Mouse (Mus musculus): ENCODE measurements around the gene Gm10717.

The Gm10717 gene

GRCm38 (mm10) chr9:3024912-3025467, at the start of gene Gm10717:
Gene Gm10717 (plus strand): TSS chr9:3025417.
- WGBS = 75% methylated on average over 12 of the region's 12 CpGs

GRCm38 (mm10) chr9:3000445-3000972, 24.7 kb upstream of the Gm10717 start, which contains the start of gene Gm10722:
Gene Gm10722 (plus strand): TSS chr9:3000922.
- WGBS = 75% methylated on average over 12 of the region's 12 CpGs

GRCm38 (mm10) chr9:3001006-3001405, 24.2 kb upstream of the Gm10717 start:
- WGBS = 67% methylated on average over 8 of the region's 8 CpGs

- WGBS = 71% methylated on average over 9 of the region's 11 CpGs
Observed at GRCm38 (mm10) chr9:3001948-3002659, 23.1 kb upstream of the Gm10717 start.

GRCm38 (mm10) chr9:3002794-3003396, 22.3 kb upstream of the Gm10717 start, which contains the start of gene Gm11168:
Gene Gm11168 (plus strand): TSS chr9:3003346.
- WGBS = 78% methylated on average over 6 of the region's 14 CpGs

GRCm38 (mm10) chr9:3006179-3006578, 19.0 kb upstream of the Gm10717 start:
- WGBS = 82% methylated on average over 1 of the region's 5 CpGs

GRCm38 (mm10) chr9:3006636-3007035, 18.6 kb upstream of the Gm10717 start:
- 76% methylated on average over 8 of the region's 8 CpGs for WGBS

GRCm38 (mm10) chr9:3007272-3007671, 17.9 kb upstream of the Gm10717 start:
- WGBS = 79% methylated on average over 8 of the region's 9 CpGs

GRCm38 (mm10) chr9:3009331-3009730, 15.9 kb upstream of the Gm10717 start:
- whole genome bisulfite sequencing = no CpG with 5 or more reads among the region's 5 CpGs

GRCm38 (mm10) chr9:3012054-3012621, 13.1 kb upstream of the Gm10717 start:
- 86% methylated on average over 3 of the region's 7 CpGs for WGBS

GRCm38 (mm10) chr9:3012733-3013279, 12.4 kb upstream of the Gm10717 start, which contains the start of gene Gm10721:
Gene Gm10721 (plus strand): TSS chr9:3013140.
- no CpG with 5 or more reads among the region's 11 CpGs for WGBS

- 69% methylated on average over 5 of the region's 9 CpGs for WGBS
Observed at GRCm38 (mm10) chr9:3015354-3015753, 9.9 kb upstream of the Gm10717 start, which contains the start of gene Gm10720. Gene Gm10720 (plus strand): TSS chr9:3015654.

- 77% methylated on average over 6 of the region's 6 CpGs for WGBS
Observed at GRCm38 (mm10) chr9:3015896-3016295, 9.3 kb upstream of the Gm10717 start.

- 75% methylated on average over 1 of the region's 9 CpGs for WGBS
Observed at GRCm38 (mm10) chr9:3017108-3017507, 8.1 kb upstream of the Gm10717 start, which contains the start of gene Gm10719. Gene Gm10719 (plus strand): TSS chr9:3017408.

- WGBS = 68% methylated on average over 9 of the region's 9 CpGs
Observed at GRCm38 (mm10) chr9:3018944-3019343, 6.3 kb upstream of the Gm10717 start.

GRCm38 (mm10) chr9:3019835-3020727, 5.1 kb upstream of the Gm10717 start:
- WGBS = 81% methylated on average over 17 of the region's 19 CpGs

GRCm38 (mm10) chr9:3022316-3023008, 2.8 kb upstream of the Gm10717 start:
- 76% methylated on average over 11 of the region's 13 CpGs for WGBS

- WGBS = 78% methylated on average over 12 of the region's 13 CpGs
Observed at GRCm38 (mm10) chr9:3023312-3023984, 1.8 kb upstream of the Gm10717 start, which contains the start of gene Gm10718. Gene Gm10718 (plus strand): TSS chr9:3023547.

GRCm38 (mm10) chr9:3023985-3024648, 1.1 kb upstream of the Gm10717 start:
- 80% methylated on average over 16 of the region's 16 CpGs for WGBS

All from cerebral cortex, adult 2 months (tissue).